Mouse (Mus musculus): Measurements from ENCODE around the gene Trim10.
"Not testable (repeated sequence)": the region's sequence is repeated elsewhere in the genome, so short reads cannot be mapped to it uniquely, and the experiment has no call there.

The Trim10 gene

GRCm38 (mm10) chr17:36858181-36858580 lies 11.2 kb upstream of the Trim10 start:
- no peak for DNase-seq (ENCODE audit: extremely low read depth, low read depth, low spot score)

GRCm38 (mm10) chr17:36861680-36862079 lies 7.7 kb upstream of the Trim10 start:
- DNase-seq (ENCODE audit: extremely low read depth, low read depth, low spot score) = no peak

GRCm38 (mm10) chr17:36866719-36867527 lies 2.5 kb upstream of the Trim10 start, which contains the start of gene Trim15:
Gene Trim15 (minus strand): TSS chr17:36867210.
- no peak for DNase-seq (ENCODE audit: extremely low read depth, low read depth, low spot score)

GRCm38 (mm10) chr17:36868836-36869235 lies 538 bp upstream of the Trim10 start:
- DNase-seq (ENCODE audit: extremely low read depth, low read depth, low spot score) = no peak

- DNase-seq (ENCODE audit: extremely low read depth, low read depth, low spot score) = no peak
These were observed 809 bp downstream of the Trim10 start for GRCm38 (mm10) chr17:36869955-36870810.

GRCm38 (mm10) chr17:36874636-36875035 lies 5.3 kb downstream of the Trim10 start:
- no peak for DNase-seq (ENCODE audit: extremely low read depth, low read depth, low spot score)

GRCm38 (mm10) chr17:36883350-36883749 lies 14.0 kb downstream of the Trim10 start:
- DNase-seq (ENCODE audit: extremely low read depth, low read depth, low spot score) = no peak

- DNase-seq (ENCODE audit: extremely low read depth, low read depth, low spot score) = no peak
These were observed 15.9 kb downstream of the Trim10 start for GRCm38 (mm10) chr17:36885132-36885790.

GRCm38 (mm10) chr17:36890073-36890903 lies 20.9 kb downstream of the Trim10 start, which contains the start of gene Trim40:
Gene Trim40 (minus strand): TSS chr17:36890123.
- DNase-seq (ENCODE audit: extremely low read depth, low read depth, low spot score) = no peak

GRCm38 (mm10) chr17:36891496-36891895 lies 22.1 kb downstream of the Trim10 start:
- not testable (repeated sequence) for DNase-seq (ENCODE audit: extremely low read depth, low read depth, low spot score)

GRCm38 (mm10) chr17:36892362-36892761 lies 23.0 kb downstream of the Trim10 start:
- DNase-seq (ENCODE audit: extremely low read depth, low read depth, low spot score) = no peak

- no peak for DNase-seq (ENCODE audit: extremely low read depth, low read depth, low spot score)
These were observed 24.0 kb downstream of the Trim10 start for GRCm38 (mm10) chr17:36893387-36893786.

- DNase-seq (ENCODE audit: extremely low read depth, low read depth, low spot score) = no peak
These were observed 27.2 kb downstream of the Trim10 start for GRCm38 (mm10) chr17:36896583-36896982.

GRCm38 (mm10) chr17:36897065-36897464 lies 27.7 kb downstream of the Trim10 start:
- DNase-seq (ENCODE audit: extremely low read depth, low read depth, low spot score) = no peak

- no peak for DNase-seq (ENCODE audit: extremely low read depth, low read depth, low spot score)
These were observed 28.3 kb downstream of the Trim10 start, which contains the start of gene Trim31 for GRCm38 (mm10) chr17:36897552-36898205. Gene Trim31 (plus strand): TSS chr17:36898118.

- no peak for DNase-seq (ENCODE audit: extremely low read depth, low read depth, low spot score)
These were observed 30.0 kb downstream of the Trim10 start for GRCm38 (mm10) chr17:36899376-36899775.

- DNase-seq (ENCODE audit: extremely low read depth, low read depth, low spot score) = no peak
These were observed 30.6 kb downstream of the Trim10 start for GRCm38 (mm10) chr17:36900001-36900400.

- DNase-seq (ENCODE audit: extremely low read depth, low read depth, low spot score) = no peak
These were observed 31.3 kb downstream of the Trim10 start for GRCm38 (mm10) chr17:36900691-36901090.

GRCm38 (mm10) chr17:36903651-36904050 lies 34.3 kb downstream of the Trim10 start:
- no peak for DNase-seq (ENCODE audit: extremely low read depth, low read depth, low spot score)

GRCm38 (mm10) chr17:36908235-36908634 lies 38.9 kb downstream of the Trim10 start:
- no peak for DNase-seq (ENCODE audit: extremely low read depth, low read depth, low spot score)
